Mouse (Mus musculus) kidney, postnatal 14 days (tissue): ENCODE data around the gene Pbx3.
A peak's percentile ranks its signal among the peaks of the same experiment; 100 is the strongest.

ENCODE experiments used
- DNase-seq: peaks from one replicate; pipeline ENCODE4 v3.0.0; 2022; ENCODE audit warnings: mixed read lengths

Gene Pbx3

DNA sequence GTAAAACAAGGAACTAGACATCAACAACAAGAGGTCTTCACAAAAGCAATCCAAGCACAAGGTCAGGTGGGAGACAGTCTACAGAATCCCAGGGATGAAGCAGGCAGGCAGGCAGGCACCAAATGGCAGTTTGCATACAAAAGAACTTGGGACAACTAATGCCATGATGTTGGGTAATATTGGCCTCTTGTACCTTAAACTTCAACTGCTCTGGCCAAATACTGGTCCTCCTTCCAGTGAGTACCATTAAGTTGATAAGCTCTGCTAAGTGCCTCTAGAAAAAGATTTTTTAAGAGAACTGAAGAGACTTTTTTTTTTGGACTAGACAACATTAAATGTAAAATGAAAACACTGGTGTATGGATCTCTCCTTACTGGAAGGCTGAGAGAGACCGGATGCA, 83.2 kb downstream of the Pbx3 start:
- no peak for DNase-seq

DNA sequence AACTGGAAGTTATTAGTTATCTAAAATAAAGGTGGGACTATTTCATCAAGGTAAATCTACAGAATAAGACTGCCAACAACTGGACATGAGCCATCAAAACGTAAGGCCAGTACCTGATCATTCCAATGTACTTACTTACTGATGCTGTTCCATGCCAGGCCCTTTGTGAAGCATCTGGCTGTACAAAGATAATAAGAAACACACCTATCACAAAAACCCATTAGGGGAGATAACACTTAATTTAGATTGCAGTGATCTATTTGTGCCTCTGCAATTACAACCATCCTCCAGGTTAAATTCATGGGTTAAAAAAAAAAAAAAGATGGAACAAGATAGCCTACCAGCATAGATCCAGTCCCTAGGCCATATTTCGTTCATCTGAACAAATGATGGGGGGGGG, 88.7 kb downstream of the Pbx3 start:
- no peak for DNase-seq

DNA sequence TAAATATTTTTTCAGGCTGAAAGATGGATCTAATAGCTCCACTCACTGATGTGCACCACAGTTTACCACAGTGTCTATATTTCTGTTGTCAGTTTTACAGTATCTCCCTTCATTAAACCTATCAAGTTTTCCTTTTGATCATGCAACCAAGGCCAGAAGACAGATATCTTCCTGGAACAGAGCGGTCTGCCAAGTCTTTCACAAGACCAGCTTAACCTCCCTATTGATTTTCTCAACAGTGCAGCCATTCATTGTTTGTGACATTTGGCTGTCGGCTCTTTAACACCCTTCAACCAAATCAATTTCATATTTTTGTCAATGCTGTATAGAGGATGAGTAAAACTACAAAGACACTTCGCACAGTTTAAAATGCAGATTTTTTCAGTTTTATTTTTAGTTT, 91.9 kb downstream of the Pbx3 start:
- no peak for DNase-seq

DNA sequence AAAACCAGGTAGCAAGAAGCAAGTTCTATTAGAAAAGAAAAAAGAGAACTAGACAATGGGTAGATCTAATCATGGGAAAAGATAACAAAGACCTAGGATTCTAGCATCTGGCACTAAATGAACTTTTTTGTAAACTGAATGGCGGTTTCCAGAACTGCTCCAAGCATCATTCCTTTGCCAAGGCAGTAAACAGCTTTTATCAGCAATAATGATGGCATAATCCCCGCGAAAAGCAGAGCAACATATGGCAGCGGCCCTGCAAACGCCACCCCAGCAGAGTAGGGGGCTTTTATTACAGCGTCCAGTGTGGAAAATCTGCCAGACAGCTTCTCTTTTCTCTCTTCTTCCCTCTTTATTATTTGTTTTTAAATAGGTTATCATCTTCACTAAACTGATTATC, 93.2 kb downstream of the Pbx3 start:
- DNase-seq: no peak

DNA sequence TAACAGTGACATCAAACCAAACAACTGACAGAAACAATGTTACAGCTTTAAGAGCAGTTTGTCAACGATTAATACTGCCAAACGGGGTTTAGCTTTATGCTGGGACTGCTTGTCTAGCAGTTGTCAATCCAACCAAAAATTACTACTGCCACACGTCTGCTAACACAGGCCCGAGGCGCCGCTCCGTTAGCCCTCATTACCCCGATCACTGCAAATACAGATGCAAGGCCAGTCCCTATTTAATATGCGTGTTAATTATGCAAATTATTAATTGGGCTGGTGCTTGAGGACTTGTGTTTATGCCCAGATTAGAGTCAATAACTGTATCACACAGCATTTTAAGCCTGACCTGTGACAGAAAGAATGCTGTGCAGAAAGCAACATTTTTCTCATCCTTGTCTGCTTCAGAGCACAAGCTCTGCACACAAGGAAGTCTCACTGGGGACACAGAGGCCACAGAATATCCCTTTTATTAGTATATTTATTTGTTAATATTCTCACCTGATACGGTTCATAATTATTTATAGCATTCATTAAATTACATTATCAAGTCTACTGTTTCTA, 97.2 kb downstream of the Pbx3 start:
- no peak for DNase-seq

DNA sequence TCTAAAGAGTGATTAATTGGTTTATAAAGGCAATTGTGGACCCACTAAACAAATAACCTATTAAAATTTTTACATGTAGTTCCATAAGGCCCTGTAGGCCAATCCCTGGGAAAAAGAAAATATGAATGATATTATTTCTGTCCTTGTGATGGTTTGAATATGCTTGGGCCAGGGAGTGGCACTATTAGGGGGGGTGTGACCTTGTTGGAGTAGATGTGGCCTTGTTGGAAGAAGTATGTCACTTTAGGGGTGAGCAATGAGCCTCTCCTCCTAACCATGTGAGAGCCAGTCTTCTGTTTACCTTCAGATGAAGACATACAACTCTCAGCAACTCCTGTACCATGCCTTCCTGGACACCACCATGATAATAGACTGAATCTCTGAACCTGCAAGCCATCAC, 110.9 kb downstream of the Pbx3 start:
- no peak for DNase-seq

DNA sequence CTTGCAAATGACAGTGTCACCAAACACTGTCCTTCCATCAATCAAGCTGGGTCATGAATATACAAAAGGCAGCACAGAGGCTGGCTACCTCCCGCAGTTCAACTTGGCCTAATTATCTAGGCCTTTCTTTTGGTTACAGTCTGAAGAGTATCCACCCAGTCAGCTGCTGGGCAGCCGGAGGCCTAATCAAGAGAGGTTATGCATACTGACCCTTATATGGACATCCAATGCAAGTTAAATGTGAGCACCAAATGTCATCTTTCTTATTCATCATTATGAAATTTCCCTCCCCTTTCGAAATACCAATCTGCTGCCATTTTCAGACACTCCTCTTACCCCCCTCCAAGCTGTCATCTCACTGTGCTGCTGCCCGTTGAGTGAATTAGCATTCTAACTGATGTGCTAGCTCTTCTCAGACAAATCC, 112.3 kb downstream of the Pbx3 start:
- DNase-seq: no peak

DNA sequence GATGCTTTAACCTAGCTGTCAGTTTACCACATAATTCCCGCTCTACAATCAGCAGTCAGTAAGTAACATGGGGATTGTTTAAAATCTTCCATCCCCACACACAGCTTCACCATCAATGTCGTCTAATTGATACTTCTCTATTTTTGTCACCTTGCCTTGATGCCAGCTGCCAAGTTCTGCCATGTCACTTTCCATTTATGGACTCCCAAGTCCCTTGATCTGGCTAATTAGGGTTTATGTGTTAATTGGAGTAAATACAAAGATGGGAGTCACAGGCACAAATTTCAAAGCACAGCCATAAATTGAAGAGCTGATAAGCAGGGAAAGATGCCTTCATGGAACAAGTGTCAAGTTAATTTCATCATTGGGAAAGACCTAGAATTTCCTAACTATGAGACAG, 114.7 kb downstream of the Pbx3 start:
- no peak for DNase-seq

DNA sequence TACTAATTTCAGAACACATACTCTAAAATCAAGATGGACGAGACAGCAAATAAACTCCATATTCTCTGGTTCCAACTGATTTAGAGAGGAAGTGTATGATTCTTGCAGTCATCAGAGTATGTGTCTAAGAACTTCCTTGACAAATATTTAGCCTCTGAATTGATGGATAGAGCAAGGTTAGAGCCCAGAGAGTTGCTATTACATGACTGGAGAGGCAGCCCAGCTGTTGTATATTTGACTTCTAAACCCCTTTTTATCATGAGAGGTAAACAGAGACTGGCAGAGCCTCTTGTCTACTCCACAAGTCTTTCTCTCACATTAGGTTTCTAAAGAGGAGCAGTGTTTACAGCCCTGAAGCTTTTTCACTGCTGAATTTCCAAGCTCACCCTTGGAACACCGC, 115.3 kb downstream of the Pbx3 start:
- DNase-seq: no peak

DNA sequence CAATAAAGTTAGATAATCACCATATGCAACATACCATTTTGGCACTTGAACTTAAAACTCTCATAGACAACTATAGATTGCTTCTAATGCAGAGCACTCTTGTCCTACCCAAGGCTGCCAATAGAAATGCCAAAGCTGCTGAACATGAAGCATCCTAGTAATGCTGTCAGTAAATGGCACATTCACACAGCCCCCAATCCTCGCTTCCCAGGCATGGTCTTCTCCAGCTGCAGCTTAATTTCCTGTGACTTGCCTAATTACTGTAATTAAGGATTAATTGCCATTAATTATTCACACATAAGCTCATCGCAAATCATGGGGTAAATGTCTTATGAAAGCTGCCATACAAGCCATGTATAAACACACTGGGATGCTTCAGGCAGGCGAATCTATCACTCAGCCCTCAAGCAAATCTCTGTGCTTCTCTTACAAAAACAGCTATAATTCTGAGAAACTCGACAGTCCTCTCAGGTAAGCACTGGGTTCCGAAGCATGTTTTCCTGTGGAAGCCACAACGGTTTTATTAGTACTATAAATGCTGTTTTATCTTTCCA, 116.9 kb downstream of the Pbx3 start:
- DNase-seq: no peak

DNA sequence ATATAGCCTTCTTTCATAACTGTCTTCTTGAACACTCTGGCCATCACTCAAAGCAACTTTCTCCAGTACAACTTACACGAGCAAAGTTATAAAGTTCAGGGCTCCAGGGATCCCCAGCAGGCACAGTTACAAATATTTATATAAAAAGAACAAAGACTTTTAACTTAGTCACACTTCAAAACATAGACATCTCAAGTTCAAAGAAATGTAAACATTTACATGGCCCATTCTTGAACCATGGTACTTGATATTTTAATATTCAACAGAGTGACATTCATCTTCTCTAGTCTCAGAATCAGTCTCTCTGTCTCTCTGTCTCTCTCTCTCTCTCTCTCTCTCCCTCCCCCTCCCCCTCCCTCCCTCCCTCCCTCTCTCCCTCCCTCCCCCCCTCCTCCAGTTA, 119.3 kb downstream of the Pbx3 start:
- no peak for DNase-seq

DNA sequence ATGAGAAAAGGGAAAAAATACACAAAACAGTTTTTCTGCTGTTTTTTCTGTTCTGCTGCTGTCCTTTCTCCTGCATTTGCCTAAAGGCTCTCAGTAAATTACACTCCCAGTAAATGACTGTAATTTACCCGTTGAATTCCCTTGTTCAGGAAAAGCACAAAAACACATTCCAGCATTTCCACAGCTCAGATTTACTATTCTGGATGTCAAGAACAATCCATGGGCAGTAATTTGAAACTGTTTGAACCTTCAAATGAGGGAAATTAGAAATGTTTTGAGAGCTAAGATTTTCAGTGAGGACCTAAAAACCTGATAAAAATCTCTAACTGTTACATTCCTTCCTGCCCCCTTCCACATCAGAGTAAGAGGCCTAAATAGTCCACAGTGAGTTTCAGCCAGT, 119.8 kb downstream of the Pbx3 start:
- DNase-seq: no peak

DNA sequence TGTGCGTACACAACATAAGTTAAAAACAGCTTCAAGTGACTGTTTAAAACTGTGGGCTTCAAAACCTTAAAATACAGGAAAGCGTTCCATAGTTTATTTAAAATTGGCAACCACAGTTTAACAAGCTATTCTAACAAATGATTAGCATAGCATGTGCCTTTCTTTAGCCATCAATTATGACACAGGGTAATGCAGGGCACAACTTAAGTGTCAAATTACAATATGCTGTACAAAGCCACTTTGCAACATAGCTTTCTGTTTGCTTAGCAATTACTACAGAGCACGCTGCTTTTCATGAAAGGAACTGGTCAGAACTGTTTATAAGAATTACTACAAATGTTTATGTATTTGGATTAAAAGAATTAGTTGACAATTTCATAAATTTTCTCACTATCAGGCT, 120.7 kb downstream of the Pbx3 start:
- no peak for DNase-seq

DNA sequence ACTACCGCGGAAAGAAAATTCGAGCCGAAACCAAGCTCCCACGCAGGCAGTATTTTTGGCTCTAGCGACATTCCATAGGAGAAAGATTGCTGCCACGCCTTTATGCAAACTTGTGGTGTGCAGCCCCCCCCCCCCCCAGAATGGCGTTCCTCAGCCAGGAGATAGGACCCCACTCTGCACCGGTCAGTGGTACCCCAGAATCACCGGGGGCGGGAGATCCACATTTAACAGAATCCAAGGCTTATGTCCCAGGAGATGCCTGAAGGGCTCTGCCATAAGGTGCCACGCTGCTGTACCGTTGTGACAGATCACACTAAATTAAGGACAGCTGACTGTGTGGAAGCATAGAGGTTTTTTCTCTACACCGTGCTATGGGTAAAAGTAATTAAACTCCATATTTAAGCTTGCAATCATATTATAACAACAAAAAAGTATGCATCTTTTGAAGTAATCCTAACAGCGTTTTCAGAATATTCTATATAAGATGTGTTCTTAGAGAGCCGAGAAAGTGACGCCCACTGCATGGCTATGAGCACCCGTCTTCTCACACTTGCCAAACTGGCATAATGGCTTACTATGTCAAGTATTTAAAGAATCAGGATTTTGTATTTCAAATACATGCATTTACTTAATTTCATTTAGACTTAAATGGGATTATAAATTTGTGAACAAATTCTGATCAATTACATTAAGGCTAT, 122.8 kb downstream of the Pbx3 start:
- DNase-seq: no peak

DNA sequence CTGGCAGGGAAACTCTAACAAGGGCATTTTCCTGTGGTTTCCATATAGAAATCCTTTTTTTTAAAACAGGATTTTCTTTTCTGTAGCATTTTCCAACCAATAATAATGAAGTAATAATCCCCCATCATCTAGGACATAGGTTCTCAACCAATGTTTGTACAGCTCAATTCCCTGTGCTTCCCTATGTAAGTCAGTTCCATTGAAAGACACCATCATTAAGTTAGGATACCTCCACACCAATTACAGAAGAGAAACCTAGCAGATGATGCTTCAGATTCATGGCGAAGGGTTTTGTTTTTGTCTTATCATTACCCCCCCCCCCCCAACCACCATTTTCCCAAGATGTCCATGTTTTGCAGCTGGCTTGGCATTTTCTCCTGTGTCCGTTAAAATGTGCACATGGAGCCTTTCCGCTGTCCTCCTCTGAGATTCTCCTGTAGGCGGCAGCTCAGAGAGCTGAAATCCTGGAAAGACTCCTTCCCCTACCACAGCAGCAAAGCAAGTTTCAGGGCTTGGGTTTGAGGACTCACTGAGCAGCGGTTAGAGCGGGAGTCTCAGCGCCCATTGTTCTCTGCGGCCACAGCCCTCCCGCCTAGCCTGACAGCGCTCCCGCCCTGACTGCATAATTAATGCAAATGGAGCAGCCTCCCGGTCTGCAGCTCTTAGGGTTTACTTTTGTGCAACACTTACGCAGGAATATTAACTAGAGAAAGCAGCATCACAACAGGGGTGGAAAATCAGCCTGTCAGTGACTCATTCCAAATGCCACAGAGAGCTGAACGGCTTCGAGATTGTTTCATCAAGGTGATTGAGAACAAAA, 123.6 kb downstream of the Pbx3 start:
- DNase-seq: peak; percentile 61

DNA sequence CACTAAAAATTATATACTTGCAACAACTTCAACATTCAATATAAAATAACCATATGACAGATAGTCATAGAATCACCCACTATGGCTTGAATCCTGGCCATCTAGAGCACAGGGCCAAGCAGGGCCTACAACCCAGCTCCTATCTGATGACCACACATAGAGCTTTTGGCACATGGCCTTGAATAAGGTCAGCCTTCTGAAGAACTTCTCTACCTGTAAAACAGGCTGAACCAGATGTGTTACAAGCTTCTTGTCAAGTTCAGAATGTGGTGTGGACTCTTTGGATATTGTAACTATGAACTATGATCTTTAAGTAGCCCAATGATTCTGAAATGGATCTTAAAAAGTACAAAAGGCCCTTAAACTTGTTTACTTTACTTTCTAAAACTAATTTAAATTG, 132.1 kb downstream of the Pbx3 start:
- DNase-seq: no peak

DNA sequence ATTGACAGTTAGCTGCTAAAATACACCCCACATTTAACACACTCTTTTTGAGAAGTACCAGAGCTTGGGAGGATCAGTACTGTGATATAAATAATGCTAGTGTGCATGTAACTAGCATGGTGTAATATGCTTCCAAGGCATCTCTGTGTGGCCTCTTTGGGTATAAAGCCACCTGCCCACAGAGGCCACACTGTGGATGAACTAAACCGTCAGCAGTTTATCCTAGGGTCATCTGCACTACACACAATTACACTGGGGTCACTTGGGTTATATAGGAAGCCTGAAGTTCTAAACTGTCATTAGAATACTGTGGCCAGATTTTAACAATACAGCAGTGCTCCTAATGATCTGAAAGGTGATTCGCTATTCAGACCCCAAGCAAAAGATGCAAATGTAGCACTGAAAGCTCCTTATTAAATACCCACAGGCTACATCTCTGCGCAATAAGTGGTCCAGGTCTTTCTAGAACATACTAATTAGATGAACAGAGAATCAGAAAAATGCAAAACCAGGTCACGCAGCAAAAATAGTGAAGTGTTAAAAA, 133.6 kb downstream of the Pbx3 start:
- no peak for DNase-seq

DNA sequence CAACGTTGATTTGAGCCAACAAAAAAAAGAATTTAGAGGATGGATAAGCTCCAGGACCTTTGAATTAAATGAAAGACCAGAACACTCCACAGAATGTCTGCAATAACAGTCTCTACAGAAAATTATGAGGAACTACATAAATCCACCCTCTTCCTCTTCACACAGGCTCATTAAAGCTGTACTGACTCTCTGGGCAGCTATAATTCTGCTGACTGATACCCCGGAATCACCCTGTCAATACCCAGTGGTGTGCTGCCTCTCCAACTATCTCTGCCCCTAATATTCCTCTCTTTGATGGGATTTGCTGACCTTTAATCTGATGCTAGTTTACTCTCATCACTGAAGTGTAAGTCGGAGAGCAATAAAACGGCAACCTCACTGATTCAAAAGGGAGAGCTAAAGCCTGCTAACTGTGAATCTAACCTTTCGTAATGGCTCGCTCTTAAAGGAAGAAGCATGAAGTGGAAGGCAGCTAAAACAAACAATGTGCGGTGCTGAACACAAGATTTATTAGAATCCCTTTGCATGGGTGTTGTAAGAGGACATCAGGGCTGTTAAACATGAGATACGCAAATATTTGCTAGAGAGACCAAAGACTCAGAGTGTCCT, 137.4 kb downstream of the Pbx3 start:
- no peak for DNase-seq

DNA sequence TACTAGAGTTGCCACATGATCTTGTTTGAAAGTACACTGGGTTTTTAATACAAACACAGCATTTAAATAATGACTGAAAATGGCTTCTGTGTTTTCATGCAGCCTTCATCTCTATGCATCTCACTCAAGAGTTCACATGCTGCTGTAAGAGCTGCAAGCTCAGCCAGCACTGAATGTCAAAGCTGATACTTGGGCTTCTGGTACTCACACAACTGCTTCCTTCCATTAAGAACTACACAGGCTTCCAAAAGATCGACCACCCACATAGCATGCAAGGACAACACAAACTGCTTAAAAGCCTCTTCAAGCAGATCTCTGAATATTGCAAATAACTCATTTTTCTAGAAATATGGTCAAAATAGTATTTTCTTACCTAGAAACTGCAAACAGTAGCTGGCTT, 138.7 kb downstream of the Pbx3 start:
- no peak for DNase-seq

DNA sequence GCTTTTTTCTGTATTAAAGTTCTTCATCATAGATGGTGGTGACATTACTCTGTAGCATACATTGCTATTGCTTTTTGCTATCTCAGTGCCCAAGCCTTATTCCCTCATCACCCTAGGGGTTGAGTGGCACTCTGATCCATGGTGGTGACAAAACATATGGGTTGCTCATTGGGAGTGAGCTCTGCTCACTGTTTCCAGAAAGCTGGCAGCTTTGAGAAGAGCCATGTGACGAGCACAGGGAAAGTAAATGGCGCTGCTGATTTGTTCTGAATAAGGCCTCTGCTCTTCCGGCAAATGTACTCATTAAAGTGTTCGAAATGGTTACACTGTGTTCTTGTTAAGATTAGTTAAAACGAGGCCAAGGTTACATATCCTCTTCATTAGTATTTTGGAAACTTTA, 139.7 kb downstream of the Pbx3 start:
- DNase-seq: no peak

DNA sequence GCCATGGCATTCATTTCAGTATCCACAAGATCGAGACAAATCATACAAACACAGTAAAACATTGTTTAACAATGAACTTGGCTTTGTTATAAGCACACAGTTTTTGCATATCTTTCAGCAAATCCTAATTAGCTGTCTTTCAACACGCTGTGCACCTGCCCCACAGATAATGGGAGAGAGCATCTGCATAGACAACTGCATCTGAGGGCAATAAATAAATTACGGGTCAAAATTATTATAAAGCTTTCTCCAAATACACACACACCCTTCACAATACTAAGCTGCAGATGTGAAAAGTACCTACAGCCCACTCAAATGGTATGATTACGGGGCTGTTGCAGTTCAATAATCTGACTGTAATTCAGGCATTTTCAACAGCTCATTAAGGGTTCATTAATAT, 145.3 kb downstream of the Pbx3 start:
- no peak for DNase-seq

DNA sequence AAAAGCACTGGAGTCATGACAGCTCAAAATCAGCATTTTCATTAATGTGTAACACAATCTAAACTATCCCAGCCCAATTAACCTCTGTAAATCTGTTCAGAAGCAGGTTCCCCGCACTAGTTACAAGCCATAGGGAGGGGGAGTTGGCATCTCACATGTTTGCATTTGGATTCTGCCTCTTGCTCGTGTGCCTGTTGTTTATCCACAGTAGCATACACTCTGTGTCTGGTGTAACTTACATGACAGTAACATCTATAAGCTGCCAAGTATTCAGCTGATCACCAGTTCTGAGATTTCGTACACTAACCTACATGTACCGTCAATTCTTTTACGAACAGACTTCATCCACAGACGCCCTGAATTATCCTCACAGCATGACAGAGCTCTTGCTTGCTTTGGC, 147.5 kb downstream of the Pbx3 start:
- no peak for DNase-seq

DNA sequence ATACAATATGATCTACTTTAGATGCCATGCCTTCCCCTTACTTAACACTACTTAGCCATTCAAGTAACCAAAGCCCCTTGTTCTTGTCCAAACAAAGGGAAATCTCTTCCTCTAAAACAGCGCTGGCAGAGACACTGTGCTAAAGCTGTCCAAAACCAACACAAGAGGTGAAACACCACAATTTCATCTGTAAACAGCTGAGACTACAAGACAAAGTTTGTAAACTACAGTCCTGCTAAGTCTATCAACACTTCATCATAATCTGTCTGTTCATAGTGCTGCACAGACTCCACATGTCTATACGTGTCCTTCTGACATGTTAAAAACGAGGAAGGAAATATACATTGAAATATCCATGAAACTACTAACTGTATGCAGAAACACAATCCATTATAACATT, 151.5 kb downstream of the Pbx3 start:
- no peak for DNase-seq
